Mouse (Mus musculus) induced T-regulatory cell, adult 2 months (primary cell): Measurements from ENCODE around the gene Bpifa3.
"Not testable (repeated sequence)": the region's sequence is repeated elsewhere in the genome, so short reads cannot be mapped to it uniquely, and the experiment has no call there.

Experiments used
- DNase-seq: peaks from one replicate; pipeline ENCODE4 v3.0.0-alpha.2; 2012; ENCODE audit warnings: low read depth

The Bpifa3 gene

GRCm38 (mm10) chr2:154130120-154130519, at the start of gene Bpifa3:
Gene Bpifa3 (plus strand): TSS chr2:154130336.
- no peak for DNase-seq

DNA sequence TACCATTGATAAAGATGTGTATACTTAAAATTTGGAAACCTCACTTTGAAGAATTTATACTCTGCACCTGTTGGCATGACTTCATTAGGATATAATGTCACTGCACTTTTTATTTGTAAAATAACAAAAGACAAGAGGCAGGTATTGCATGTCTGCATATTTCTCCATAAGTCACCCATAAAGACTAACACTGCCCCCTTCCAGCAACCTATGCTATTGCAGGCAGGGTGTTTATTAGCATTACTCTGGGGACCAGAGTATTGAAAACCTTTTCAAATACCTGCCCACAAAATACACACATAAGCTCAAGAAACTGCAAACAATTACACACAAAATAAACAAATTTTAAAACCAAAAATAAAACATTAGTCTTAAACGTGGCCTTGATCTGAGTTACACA, 32.4 kb upstream of the Bpifa3 start:
- peak; percentile 1 for DNase-seq

GRCm38 (mm10) chr2:154117381-154117780, 12.8 kb upstream of the Bpifa3 start:
- DNase-seq, result no peak

DNA sequence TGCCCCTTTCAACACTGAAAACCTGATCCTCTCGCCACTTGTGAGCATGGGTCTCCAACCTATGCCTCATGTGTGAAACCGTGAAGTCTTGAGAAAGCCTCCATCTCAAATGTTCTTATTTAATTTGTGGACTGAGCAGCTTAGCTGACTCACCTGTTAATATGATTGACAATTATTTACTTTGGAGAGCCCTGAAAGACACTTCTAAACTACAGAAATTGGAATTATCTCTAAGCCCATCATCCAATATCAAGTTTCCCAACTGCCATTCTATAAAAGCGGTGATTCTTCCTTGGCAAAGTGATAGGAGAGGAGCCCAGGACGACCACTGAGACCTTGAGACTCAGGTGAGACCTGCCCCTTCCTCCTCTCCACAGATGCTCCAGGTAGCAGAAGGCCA, 12.4 kb downstream of the Bpifa3 start, which contains the start of gene Bpifa1:
Gene Bpifa1, plus strand, starts transcription at position 301 of the 400 bp plus-strand sequence.
- DNase-seq, result no peak

DNA sequence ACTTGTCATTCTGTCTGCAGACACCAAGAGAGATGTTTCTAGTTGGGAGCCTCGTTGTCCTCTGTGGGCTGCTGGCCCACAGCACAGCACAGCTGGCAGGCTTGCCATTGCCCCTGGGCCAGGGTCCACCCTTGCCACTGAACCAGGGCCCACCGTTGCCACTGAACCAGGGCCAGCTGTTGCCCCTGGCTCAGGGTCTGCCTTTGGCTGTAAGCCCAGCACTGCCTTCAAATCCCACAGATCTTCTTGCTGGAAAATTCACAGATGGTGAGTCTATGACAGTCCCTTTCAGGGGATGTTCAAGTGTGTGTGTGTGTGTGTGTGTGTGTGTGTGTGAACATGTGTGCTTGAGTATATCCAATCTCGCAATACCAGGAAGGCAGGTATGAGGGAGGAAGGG, 13.6 kb downstream of the Bpifa3 start:
- DNase-seq, result no peak

GRCm38 (mm10) chr2:154147496-154147895, 17.4 kb downstream of the Bpifa3 start:
- DNase-seq, result no peak

GRCm38 (mm10) chr2:154158433-154158832, 28.3 kb downstream of the Bpifa3 start:
- peak; percentile 34 for DNase-seq

DNA sequence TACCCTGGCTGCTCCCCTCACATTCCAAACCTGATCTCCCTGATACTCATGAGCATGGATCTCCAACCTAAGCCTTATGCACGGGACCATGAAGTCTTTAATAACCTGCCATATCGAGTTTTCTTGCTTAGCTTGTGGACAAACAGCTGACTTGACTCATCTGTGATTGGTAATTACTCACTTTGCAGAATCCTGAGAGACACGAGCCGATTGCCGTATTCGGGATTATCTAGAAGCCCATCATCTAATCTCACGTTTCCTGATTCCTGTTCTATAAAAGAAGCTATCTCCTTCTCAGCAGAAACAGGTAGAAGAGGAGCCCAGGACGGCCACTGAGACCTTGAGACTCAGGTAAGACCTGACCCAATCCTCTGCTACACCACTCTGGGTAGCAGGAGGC, 32.2 kb downstream of the Bpifa3 start, which contains the start of gene Bpifa5:
Gene Bpifa5, plus strand, starts transcription at position 301 of the 400 bp plus-strand sequence.
- DNase-seq, result no peak

- DNase-seq, result no peak
These were observed 33.2 kb downstream of the Bpifa3 start for GRCm38 (mm10) chr2:154163306-154163705.

DNA sequence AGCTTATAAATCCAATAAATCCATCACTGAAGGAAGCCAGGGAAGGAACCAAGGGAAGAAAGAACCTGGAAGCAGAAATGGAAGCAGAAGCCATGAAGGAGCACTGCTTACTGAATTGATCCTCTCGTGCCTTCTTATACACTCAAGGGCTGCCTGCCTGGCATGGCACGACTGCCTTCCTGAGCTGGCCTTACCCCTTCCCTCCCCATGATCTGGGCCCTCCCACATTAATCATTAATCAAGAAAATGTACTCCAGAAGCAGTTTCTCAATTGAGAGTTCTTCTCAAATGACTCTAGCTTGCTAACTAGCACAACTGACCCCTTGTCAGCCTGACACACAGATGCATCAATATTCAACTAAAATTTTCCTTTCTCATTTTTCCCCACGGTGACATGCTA, 39.0 kb downstream of the Bpifa3 start:
- DNase-seq, result no peak

- no peak for DNase-seq
These were observed 41.5 kb downstream of the Bpifa3 start for GRCm38 (mm10) chr2:154171621-154172020.

- peak; percentile 24 for DNase-seq
These were observed 43.2 kb downstream of the Bpifa3 start for GRCm38 (mm10) chr2:154173313-154173712.

GRCm38 (mm10) chr2:154181900-154182299, 51.8 kb downstream of the Bpifa3 start:
- not testable (repeated sequence) for DNase-seq

- DNase-seq, result not testable (repeated sequence)
These were observed 52.9 kb downstream of the Bpifa3 start for GRCm38 (mm10) chr2:154183061-154183460.

- no peak for DNase-seq
These were observed 55.2 kb downstream of the Bpifa3 start for GRCm38 (mm10) chr2:154185319-154185718.

DNA sequence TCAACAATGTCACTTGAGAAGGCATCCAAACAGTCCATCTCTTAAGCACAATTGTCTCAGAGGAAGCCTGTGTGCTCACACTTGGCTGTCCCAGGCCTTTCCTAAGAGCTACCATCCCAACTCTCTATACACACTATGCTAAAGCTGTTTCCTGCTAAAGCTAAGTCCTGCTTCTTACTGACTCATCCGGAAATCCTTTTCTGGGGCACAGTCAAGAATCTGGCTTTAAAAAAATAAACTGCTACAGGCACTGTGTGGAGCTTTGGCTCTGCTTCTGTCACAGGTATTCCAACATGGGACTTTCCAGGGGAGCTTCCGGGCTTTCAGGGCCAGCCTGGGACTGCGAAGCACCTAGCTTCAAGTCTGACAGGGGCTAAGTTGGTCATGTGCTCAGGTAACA, 55.6 kb downstream of the Bpifa3 start:
- no peak for DNase-seq

DNA sequence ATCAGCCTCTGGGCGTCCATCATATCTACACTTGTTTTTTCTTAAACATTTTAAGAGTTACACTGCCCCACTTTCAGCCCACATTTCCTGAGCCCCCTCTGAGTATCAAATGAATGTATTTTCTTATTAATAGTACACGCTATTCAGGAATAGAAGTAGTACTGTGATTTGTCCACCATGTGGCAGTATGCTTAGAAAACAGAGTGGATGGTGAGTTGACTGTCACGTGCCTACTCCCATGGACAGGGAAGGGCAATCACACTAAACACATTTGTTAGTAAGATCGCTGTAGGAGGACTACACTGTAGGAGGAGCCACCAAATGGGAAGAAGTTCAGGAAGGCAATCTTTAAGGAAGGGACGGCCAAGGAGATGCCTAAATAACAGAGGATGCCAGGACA, 57.3 kb downstream of the Bpifa3 start:
- DNase-seq, result peak; percentile 6
